Mouse (Mus musculus): ENCODE measurements around the gene Psme4. TPM values are rescaled to one million over a fixed set of nuclear protein-coding genes. Genes with fewer than 3 reads are reported as not detected.
A peak's percentile ranks its signal among the peaks of the same experiment; 100 is the strongest.

The Psme4 gene
- polyA plus RNA-seq, 1 experiment, result 244 TPM

DNA sequence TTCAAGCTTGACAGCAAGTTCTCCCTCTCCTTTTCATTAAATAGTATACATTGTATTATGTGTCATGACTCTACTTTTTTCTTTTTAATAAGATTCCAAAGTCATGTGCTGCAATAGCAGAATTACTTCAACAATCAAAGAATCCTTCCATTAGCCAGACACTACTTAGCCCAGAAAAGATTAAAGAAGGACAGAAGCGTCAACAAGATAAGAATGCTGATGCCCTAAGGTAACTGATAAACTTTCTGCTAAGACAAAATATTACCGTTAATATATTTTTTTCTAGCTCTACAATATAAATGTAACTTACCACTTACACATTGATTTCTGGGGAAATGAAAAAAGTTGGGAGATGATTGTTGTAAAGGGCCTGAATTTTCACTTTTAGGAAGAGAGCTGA is 67.3 kb downstream of the Psme4 start:
- H3K9ac ChIP-seq (ENCODE audit: low read depth, poor library complexity, severe bottlenecking), result no peak overlapping the region
- no peak for TF ChIP-seq EP300 (IDR thresholded peaks at IDR 0.05; ENCODE audit: insufficient read depth, low read depth, low read length)
- TF ChIP-seq POLR2A (IDR thresholded peaks at IDR 0.05; ENCODE audit: insufficient read depth, low read length), result no peak
- no peak for TF ChIP-seq CTCF (IDR thresholded peaks at IDR 0.05; ENCODE audit: low read depth, low read length)

GRCm38 (mm10) chr11:30844355-30844754 is 72.8 kb downstream of the Psme4 start:
- TF ChIP-seq CTCF (IDR thresholded peaks at IDR 0.05; ENCODE audit: low read depth, low read length), result no peak
- no peak for TF ChIP-seq POLR2A (IDR thresholded peaks at IDR 0.05; ENCODE audit: insufficient read depth, low read length)
- no peak for TF ChIP-seq EP300 (IDR thresholded peaks at IDR 0.05; ENCODE audit: insufficient read depth, low read depth, low read length)
- Histone ChIP-seq H3K4me1 (ENCODE audit: control insufficient read depth, insufficient read depth, low read length) (no peaks in the 10 kb centered on the region), H3K4me3 (ENCODE audit: low read depth, low read length) (no peak overlapping the region), H3K36me3 (ENCODE audit: control insufficient read depth, insufficient read depth, low read length, poor library complexity, severe bottlenecking) (peaks cover 31% of the 10 kb centered on the region), H3K9ac (ENCODE audit: low read depth, poor library complexity, severe bottlenecking) (no peak overlapping the region), H3K27me3 (ENCODE audit: control insufficient read depth, insufficient read depth, low read length, poor library complexity, severe bottlenecking) (no peaks in the 10 kb centered on the region), H3K9me3 (replicated peaks; ENCODE audit: control insufficient read depth, insufficient read depth, low read length, poor library complexity, severe bottlenecking) (no peaks in the 10 kb centered on the region), H3K27ac (ENCODE audit: insufficient read depth, low read length) (no peak overlapping the region)

More for the DNA sequence above, 67.3 kb downstream of the Psme4 start:
- H3K27me3 ChIP-seq (ENCODE audit: control insufficient read depth, insufficient read depth, low read length, poor library complexity, severe bottlenecking), result no peaks in the 10 kb centered on the region
- no peak overlapping the region for H3K27ac ChIP-seq (ENCODE audit: insufficient read depth, low read length)
- no peaks in the 10 kb centered on the region for H3K4me1 ChIP-seq (ENCODE audit: control insufficient read depth, insufficient read depth, low read length)
- no peak overlapping the region for H3K4me3 ChIP-seq (ENCODE audit: low read depth, low read length)
- peaks cover 47% of the 10 kb centered on the region for H3K36me3 ChIP-seq (ENCODE audit: control insufficient read depth, insufficient read depth, low read length, poor library complexity, severe bottlenecking)
- H3K9me3 ChIP-seq (replicated peaks; ENCODE audit: control insufficient read depth, insufficient read depth, low read length, poor library complexity, severe bottlenecking), result no peaks in the 10 kb centered on the region

- Histone ChIP-seq H3K9me3 (replicated peaks; ENCODE audit: control insufficient read depth, insufficient read depth, low read length, poor library complexity, severe bottlenecking) (no peaks in the 10 kb centered on the region), H3K4me1 (ENCODE audit: control insufficient read depth, insufficient read depth, low read length) (no peaks in the 10 kb centered on the region), H3K4me3 (ENCODE audit: low read depth, low read length) (no peak overlapping the region), H3K27ac (ENCODE audit: insufficient read depth, low read length) (no peak overlapping the region), H3K36me3 (ENCODE audit: control insufficient read depth, insufficient read depth, low read length, poor library complexity, severe bottlenecking) (peaks cover 32% of the 10 kb centered on the region), H3K27me3 (ENCODE audit: control insufficient read depth, insufficient read depth, low read length, poor library complexity, severe bottlenecking) (no peaks in the 10 kb centered on the region), H3K9ac (ENCODE audit: low read depth, poor library complexity, severe bottlenecking) (no peak overlapping the region)
- TF ChIP-seq CTCF (IDR thresholded peaks at IDR 0.05; ENCODE audit: low read depth, low read length), result no peak
These were observed 100.9 kb downstream of the Psme4 start for GRCm38 (mm10) chr11:30872425-30872824.

DNA sequence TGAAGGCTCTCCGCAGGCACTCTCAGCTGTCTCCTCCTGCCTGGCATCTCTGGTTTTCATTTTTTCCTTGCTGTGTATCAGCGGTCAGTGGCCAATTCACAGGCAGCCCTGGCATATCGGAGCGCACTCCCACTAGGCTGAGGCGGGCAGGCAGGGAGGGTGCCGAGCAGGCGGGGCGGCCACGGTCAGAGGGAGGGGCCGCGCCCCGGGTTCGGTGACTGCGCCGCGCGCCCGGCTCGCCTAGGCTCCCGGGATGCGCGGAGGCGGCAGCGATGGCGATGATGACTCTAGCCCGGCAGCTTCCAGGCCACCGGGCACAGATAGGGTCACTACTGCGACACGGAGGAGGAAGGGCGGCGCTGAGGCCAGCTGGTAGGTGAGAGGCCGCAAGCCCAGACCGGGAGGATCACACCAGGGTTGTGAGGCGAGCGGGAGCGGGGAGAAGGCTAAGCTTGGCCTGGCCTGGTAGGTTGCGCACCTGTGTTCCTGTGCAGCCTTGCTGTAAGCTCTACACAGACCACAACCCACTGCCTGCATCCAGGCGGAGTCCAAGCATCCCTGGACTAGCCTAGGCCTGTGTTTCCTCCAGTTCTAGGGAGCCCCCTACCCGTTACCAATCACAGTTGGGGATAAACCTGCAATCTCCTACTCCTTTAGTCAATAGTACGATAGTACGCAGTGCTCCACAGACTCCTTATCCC is 113.8 kb downstream of the Psme4 start, which contains the start of the genes Gpr75 and Asb3:
Gene Gpr75 (plus strand): TSS at position 188 of the 701 bp plus-strand sequence.
Gene Asb3 (plus strand): TSS at position 246 of the 701 bp plus-strand sequence.
- Histone ChIP-seq H3K36me3 (ENCODE audit: control insufficient read depth, insufficient read depth, low read length, poor library complexity, severe bottlenecking) (no peaks in the 10 kb centered on the region), H3K9me3 (replicated peaks; ENCODE audit: control insufficient read depth, insufficient read depth, low read length, poor library complexity, severe bottlenecking) (no peaks in the 10 kb centered on the region), H3K4me1 (ENCODE audit: control insufficient read depth, insufficient read depth, low read length) (no peaks in the 10 kb centered on the region), H3K4me3 (ENCODE audit: low read depth, low read length) (peak within 1 kb of the TSS; percentile 85), H3K27ac (ENCODE audit: insufficient read depth, low read length) (peak within 1 kb of the TSS; percentile 3; the same call in 1 of the 2 replicates), H3K27me3 (ENCODE audit: control insufficient read depth, insufficient read depth, low read length, poor library complexity, severe bottlenecking) (no peaks in the 10 kb centered on the region), H3K9ac (ENCODE audit: low read depth, poor library complexity, severe bottlenecking) (peak within 1 kb of the TSS; percentile 47)
- TF ChIP-seq POLR2A (IDR thresholded peaks at IDR 0.05; ENCODE audit: insufficient read depth, low read length), result no peak
- TF ChIP-seq CTCF (IDR thresholded peaks at IDR 0.05; ENCODE audit: low read depth, low read length), result peak; percentile 9

- no peaks in the 10 kb centered on the region for H3K36me3 ChIP-seq (ENCODE audit: control insufficient read depth, insufficient read depth, low read length, poor library complexity, severe bottlenecking)
These were observed 116.6 kb downstream of the Psme4 start for GRCm38 (mm10) chr11:30888153-30888552.

DNA sequence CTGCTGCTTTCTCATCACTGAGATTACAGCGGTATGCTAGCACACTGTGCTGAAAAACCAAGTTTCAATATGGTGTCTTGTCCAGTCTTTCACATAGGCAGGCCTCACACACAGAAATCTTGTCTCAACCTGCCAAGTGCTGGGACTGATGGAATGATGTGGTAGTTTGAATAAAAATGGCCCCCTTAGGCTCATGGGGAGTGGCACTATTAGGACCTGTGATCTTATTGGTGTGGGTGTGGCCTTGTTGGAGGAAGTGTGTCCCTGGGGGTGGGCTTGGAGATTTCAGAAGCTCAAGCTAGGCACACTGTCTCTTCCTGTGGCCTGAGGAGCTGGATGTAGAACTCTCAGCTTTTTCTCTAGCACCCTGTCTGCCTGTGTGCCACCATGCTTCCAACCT is 124.7 kb downstream of the Psme4 start:
- Histone ChIP-seq H3K27ac (ENCODE audit: insufficient read depth, low read length) (no peak overlapping the region), H3K27me3 (ENCODE audit: control insufficient read depth, insufficient read depth, low read length, poor library complexity, severe bottlenecking) (no peaks in the 10 kb centered on the region; the same call in 1 of the 2 replicates), H3K9ac (ENCODE audit: low read depth, poor library complexity, severe bottlenecking) (no peak overlapping the region), H3K9me3 (replicated peaks; ENCODE audit: control insufficient read depth, insufficient read depth, low read length, poor library complexity, severe bottlenecking) (no peaks in the 10 kb centered on the region), H3K36me3 (ENCODE audit: control insufficient read depth, insufficient read depth, low read length, poor library complexity, severe bottlenecking) (no peaks in the 10 kb centered on the region), H3K4me1 (ENCODE audit: control insufficient read depth, insufficient read depth, low read length) (no peaks in the 10 kb centered on the region), H3K4me3 (ENCODE audit: low read depth, low read length) (no peak overlapping the region)
- TF ChIP-seq CTCF (IDR thresholded peaks at IDR 0.05; ENCODE audit: low read depth, low read length) (no peak), POLR2A (IDR thresholded peaks at IDR 0.05; ENCODE audit: insufficient read depth, low read length) (no peak), EP300 (IDR thresholded peaks at IDR 0.05; ENCODE audit: insufficient read depth, low read depth, low read length) (no peak)

More at GRCm38 (mm10) chr11:30888153-30888552, 116.6 kb downstream of the Psme4 start:
- Histone ChIP-seq H3K4me1 (ENCODE audit: control insufficient read depth, insufficient read depth, low read length) (no peaks in the 10 kb centered on the region), H3K9ac (ENCODE audit: low read depth, poor library complexity, severe bottlenecking) (no peak overlapping the region), H3K4me3 (ENCODE audit: low read depth, low read length) (no peak overlapping the region), H3K9me3 (replicated peaks; ENCODE audit: control insufficient read depth, insufficient read depth, low read length, poor library complexity, severe bottlenecking) (no peaks in the 10 kb centered on the region), H3K27ac (ENCODE audit: insufficient read depth, low read length) (no peak overlapping the region), H3K27me3 (ENCODE audit: control insufficient read depth, insufficient read depth, low read length, poor library complexity, severe bottlenecking) (no peaks in the 10 kb centered on the region; the same call in 1 of the 2 replicates)
- TF ChIP-seq EP300 (IDR thresholded peaks at IDR 0.05; ENCODE audit: insufficient read depth, low read depth, low read length) (no peak), CTCF (IDR thresholded peaks at IDR 0.05; ENCODE audit: low read depth, low read length) (no peak), POLR2A (IDR thresholded peaks at IDR 0.05; ENCODE audit: insufficient read depth, low read length) (no peak)

Measured in ES-Bruce4 (cell line).